Mouse (Mus musculus) monocyte, adult 5-6 weeks (primary cell): Measurements from ENCODE around the gene Zfp217. TPM values are rescaled to one million over a fixed set of nuclear protein-coding genes. Genes with fewer than 3 reads are reported as not detected.

Source experiments
- ATAC-seq: fragments of 153-309, 156-312 bp; replicated peaks from 2 replicates; pipeline ENCODE4 v1.8.0; 2017; ENCODE audit warnings: mild to moderate bottlenecking; ENCODE audit not compliant: low TSS enrichment, insufficient number of reproducible peaks, severe bottlenecking, poor library complexity, low FRiP score
- total RNA-seq: library from RNA; stranded (forward); fragments of 200-1000, 200-491, 200-594 nt; gene quantifications from 3 replicates; pipeline ENCODE4 v1.2.3, GENCODE M21; 2017

Gene Zfp217
- total RNA-seq, 1 experiment from 2014 or later, result 42.9 TPM

- ATAC-seq, result peak; percentile 46
These were observed 16.0 kb upstream of the Zfp217 start for GRCm38 (mm10) chr2:170163671-170164462.

- 0 out of 2 replicates have a peak, but pooled peaks have one; percentile 42 for ATAC-seq
These were observed 12.1 kb upstream of the Zfp217 start for GRCm38 (mm10) chr2:170159795-170160568.

- no peak for ATAC-seq
These were observed 11.1 kb upstream of the Zfp217 start for GRCm38 (mm10) chr2:170158987-170159386.

- 0 out of 2 replicates have a peak, but pooled peaks have one; percentile 18 for ATAC-seq
These were observed 10.3 kb upstream of the Zfp217 start for GRCm38 (mm10) chr2:170158251-170158650.

- ATAC-seq, result no peak
These were observed 9.6 kb upstream of the Zfp217 start for GRCm38 (mm10) chr2:170157280-170158200.

GRCm38 (mm10) chr2:170155089-170155740 lies 7.3 kb upstream of the Zfp217 start:
- peak; percentile 51; the same call in 1 of the 2 replicates for ATAC-seq

- ATAC-seq, result no peak; the same call in 1 of the 2 replicates
These were observed 6.8 kb upstream of the Zfp217 start for GRCm38 (mm10) chr2:170154738-170155088.

- ATAC-seq, result no peak
These were observed 6.4 kb upstream of the Zfp217 start for GRCm38 (mm10) chr2:170154301-170154721.

GRCm38 (mm10) chr2:170153421-170154271 lies 5.7 kb upstream of the Zfp217 start:
- ATAC-seq, result peak; percentile 25; the same call in 1 of the 2 replicates

GRCm38 (mm10) chr2:170152856-170153255 lies 5.0 kb upstream of the Zfp217 start:
- no peak for ATAC-seq

- ATAC-seq, result no peak
These were observed 4.3 kb upstream of the Zfp217 start for GRCm38 (mm10) chr2:170152036-170152686.

GRCm38 (mm10) chr2:170151470-170151869 lies 3.6 kb upstream of the Zfp217 start:
- no peak for ATAC-seq

GRCm38 (mm10) chr2:170148828-170149227 lies 925 bp upstream of the Zfp217 start:
- no peak for ATAC-seq

- ATAC-seq, result no peak
These were observed 733 bp downstream of the Zfp217 start for GRCm38 (mm10) chr2:170147170-170147569.

GRCm38 (mm10) chr2:170144343-170144742 lies 3.6 kb downstream of the Zfp217 start:
- no peak for ATAC-seq

- ATAC-seq, result no peak
These were observed 4.0 kb downstream of the Zfp217 start for GRCm38 (mm10) chr2:170143861-170144260.

GRCm38 (mm10) chr2:170142542-170142941 lies 5.4 kb downstream of the Zfp217 start:
- no peak; the same call in 1 of the 2 replicates for ATAC-seq
